Mouse (Mus musculus) cerebellum, adult 9-11 months (tissue): ENCODE measurements around the gene Pigl.

ENCODE experiments used
- DNase-seq: peaks from one replicate; pipeline ENCODE4 v3.0.0; 2022

Pigl gene

GRCm38 (mm10) chr11:62560463-62561016 is 102.3 kb downstream of the Pigl start:
- DNase-seq = no peak

GRCm38 (mm10) chr11:62563590-62563989 is 105.3 kb downstream of the Pigl start:
- no peak for DNase-seq
